Mouse (Mus musculus) megakaryocyte progenitor cell, adult 5-6 weeks (primary cell): ENCODE measurements around the gene Gja5. TPM values are rescaled to one million over a fixed set of nuclear protein-coding genes. Genes with fewer than 3 reads are reported as not detected.

Source experiments
- ATAC-seq: replicated peaks from 2 replicates; pipeline ENCODE4 v1.8.0; 2016; ENCODE audit warnings: mild to moderate bottlenecking, moderate TSS enrichment, inconsistent platforms; ENCODE audit not compliant: poor library complexity
- total RNA-seq, 2 experiments: library from RNA; stranded (forward) in 1 of 2; stranded (reverse) in 1 of 2; fragments of 157-497, 149-512 nt in 1 of 2; fragments of 200-1000 nt in 1 of 2; gene quantifications; 2 replicates each; pipeline versions ENCODE4 v1.2.3 to v1.2.4; 2015 to 2017

The Gja5 gene
- total RNA-seq (2015) (0.17 TPM in 1 of 2 replicates, not detected in the other), total RNA-seq (2017) (not detected in 2 replicates)

DNA sequence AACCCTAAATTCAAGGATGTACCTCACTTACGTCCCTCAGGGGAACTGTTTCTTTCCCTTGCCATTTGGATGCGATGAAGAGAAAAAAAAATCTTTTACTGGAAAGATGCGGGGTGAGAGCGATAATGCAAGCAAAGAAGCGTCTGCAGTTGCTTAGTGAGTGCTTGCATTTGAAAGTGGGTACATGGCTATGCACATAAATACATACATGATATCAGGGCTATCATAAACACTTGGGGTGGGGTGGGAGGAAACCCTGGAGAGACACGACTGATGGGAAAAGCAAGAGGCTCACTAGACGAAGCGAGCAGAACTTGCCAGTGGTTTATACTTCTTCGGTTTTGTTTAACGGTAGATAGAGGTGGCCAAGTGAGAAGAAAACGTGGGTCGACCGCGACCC, at the start of gene Gja5:
Gene Gja5 (plus strand): TSS at position 301 of the 400 bp plus-strand sequence.
- no peak for ATAC-seq

DNA sequence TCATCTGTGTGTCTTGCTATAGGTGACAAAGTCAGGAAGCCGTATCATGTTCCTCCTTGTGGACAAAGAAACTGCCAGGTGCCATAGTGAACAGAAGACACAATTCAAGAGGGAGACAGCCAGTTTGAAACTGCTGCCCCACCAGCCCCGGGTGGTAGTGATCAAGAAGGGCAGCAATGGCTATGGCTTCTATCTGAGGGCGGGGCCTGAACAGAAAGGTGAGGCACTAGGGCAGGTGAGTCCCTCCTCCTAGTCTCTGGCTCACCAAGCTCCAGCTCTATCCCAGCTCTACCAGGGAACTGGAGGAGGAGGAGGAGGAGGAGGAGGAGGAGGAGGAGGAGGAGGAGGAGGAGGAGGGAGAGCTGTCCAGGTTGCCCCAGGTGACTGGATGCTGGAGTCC, 48.7 kb upstream of the Gja5 start:
- ATAC-seq = no peak

DNA sequence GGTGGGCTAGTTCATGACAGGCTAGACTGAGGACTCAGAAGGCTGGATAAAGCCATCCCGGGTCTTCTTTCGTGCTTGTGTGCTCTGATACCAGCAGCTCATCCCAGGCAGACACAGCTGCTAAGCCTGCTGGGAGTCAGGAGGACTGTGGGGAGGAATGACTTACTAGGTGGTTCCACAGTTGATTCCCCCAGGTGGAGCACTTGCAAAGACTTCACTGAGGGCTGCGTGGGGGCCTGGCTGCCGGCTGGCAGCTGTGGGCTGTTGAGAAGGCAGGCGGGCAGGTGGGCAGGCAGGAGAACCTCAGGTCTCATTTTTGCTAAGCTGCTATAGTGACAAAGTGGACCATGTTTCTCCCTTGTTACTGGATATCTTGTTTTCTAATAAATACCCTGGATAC, 44.0 kb upstream of the Gja5 start:
- no peak for ATAC-seq

DNA sequence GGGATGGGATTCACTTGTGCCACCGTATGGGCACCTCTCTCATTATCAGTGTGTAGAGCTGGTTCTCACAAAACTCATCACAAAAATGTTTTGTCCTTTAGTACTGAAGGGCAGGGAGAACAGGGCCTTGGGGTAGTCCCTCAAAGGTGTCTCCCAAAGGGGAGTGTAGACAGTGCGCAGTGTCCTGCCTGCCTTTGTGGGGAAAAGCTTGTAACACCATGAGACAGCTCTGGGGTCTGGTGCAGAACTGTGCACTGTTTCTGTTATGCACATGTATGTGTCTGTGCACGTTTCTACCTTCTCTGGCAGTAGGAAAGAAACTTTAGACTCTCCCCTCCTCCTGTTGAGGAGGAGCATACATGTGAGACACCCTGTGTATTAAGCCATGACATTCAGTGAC, 36.6 kb upstream of the Gja5 start:
- no peak for ATAC-seq

DNA sequence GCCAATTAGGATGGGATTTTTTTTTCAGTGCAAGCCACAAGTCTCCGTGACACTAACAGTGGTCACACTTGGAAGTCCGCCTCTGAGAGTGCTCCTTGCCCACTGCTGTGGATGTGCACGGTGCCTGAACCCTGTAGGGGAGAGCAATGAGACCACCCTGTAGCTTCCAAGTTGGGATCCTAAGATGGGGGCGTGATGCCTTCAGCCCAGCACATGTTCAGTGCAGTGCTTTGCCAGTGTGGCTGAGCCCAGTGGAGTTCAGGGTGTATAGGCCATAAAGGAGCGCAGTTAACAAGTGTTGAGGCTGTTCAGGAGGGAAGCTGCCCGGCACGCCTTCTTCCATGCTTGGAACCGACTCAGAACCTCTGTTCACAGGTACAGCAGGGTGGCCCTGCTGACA, 35.9 kb upstream of the Gja5 start:
- no peak for ATAC-seq

DNA sequence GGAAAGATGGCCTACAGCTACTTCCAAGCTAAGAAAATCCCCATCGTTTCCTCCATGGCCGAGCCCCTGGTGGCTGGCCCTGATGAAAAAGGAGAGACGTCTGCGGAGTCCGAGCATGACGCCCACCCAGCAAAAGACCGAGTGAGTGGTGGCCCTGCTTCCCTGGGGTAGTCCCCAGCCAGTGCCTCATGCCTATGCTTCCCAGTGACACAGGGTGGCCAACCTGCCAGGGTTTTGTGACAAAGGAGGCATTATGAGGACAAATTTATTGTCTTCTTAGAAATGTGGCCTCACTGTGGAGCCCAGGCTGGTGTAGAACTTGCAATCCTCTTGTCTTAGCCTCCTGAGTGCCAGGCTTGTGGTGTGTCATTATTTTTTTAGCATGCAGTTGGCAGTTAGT, 35.4 kb upstream of the Gja5 start:
- ATAC-seq = no peak

DNA sequence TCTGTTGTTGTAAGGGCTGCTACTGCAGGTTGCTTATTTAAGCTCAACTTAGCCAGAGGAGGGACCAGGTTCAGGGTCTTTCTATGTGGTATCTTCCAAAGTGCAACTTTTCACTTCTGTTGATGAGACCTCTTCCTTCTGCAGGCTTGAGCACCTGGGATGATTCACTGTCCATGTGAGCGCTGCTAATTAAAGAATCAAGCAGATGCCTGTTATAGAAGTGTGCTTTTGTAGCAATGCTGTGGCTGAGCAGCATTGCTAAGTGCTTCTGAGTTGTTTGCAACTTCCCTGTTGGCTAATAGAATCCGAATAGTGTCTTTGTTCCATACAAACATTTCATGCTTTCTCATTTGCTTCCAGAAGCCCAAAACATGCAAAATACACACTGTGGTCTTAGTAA, 34.2 kb upstream of the Gja5 start:
- no peak for ATAC-seq

DNA sequence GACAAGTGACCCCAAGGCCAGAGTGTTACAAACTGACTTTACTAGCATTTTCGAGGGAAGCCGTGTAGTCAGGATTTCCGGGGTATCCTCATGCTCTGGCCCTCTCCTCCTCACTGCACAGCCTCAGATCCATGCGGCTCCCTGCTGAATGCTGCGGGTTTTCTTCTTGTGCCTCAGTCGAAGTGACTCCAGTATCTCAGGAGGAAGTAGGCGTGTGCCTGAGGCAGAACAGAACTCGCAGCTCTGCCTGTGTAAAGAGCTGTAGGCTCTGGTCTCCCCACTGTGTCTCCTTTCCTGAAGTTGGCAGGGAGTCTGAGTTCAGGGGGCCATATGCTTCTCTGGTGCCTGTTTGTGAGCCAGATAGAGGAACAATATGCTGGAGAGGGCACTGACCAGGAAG, 33.4 kb upstream of the Gja5 start:
- ATAC-seq = no peak

DNA sequence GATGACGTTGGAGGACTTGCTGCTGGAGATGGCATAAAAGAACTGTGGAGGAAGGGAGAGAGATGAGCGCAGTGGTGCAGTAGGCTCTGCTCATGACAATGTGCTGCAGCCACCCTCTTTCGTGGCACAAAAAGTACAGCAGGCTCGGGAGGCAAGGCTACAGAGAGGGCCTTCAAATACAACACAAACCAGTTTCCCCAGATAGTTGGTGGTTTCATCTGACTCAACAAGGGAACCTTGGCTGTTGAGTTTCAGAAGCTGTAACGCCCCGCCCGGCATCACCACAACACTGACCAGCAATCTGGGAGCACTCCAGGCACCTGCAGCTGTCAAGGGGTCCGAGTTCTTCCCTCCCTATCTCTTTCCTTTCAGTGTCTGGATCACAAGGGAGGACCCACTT, 32.0 kb upstream of the Gja5 start:
- no peak for ATAC-seq

DNA sequence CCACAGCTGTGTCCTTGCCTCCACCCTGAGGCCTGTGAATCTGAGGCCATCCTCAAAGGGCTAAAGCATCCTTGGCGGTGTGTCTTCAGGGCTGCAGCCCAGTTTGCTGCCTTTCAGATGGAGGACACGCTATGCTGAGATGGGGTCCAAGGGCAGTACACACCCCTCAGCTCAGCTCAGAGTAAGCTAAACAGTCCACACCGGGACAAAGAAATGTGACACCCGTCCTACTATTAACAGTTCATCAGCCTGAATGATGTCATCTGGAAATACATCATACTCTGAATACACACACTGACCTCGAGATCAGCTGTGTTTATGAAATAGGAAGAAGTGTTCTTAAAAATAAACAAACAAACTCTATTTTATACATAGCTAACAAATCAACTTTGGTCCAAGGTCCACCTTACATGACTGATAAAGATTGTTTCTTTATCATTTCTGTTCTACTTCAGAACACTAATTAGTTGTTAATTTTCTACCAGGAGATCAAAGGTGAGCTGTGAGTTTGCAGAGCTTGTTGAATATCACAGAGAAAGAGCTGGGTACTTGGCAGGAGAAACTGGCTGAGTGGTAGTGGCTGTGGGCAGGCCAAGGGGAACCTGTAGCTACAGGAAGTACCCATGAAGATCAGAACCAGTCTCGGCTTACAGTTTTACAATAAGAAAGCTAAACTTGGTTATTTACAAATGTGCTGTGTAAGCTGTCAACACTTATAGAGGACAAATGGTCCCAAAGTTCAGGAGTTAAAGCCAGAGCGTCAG, 29.5 kb upstream of the Gja5 start:
- no peak for ATAC-seq

DNA sequence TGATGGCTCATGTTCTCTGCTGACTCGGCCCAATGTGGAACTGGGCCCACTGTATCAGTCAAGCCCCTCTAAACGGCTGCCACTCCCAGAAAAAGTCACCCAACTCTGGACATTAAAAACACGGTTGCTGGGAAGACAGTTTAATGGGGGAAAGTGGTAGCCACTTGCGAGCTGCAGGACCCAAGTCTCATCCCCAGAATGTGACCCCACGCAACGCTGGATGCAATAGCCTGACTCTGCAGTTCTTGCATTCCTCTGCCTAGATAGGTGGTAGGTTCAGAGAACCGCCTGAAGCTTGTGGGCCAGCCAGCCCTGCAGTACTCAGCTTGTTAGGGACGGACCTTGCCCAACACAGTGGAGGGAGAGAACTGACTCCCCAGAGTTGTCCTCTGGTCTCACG, 25.0 kb upstream of the Gja5 start:
- ATAC-seq = no peak

DNA sequence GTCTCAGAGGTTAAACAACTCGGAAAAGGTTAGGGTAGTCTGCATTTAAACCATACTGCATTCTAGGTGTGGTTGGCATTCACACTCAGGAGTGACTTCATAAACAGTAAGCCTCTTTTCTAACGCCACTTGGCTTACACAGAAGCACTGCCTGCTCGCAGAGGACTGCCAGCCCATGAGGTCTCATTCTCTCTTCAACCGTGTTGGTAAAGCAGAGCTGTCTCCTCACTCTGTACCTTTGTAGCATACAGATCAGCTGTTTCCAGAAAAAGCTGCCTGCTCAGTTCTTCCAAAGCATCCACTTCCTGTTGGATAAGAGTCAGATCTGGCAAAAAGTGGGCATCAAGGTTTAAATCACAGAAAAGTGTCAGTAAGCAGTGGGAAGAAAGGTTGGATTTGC, 24.1 kb upstream of the Gja5 start:
- ATAC-seq = no peak

DNA sequence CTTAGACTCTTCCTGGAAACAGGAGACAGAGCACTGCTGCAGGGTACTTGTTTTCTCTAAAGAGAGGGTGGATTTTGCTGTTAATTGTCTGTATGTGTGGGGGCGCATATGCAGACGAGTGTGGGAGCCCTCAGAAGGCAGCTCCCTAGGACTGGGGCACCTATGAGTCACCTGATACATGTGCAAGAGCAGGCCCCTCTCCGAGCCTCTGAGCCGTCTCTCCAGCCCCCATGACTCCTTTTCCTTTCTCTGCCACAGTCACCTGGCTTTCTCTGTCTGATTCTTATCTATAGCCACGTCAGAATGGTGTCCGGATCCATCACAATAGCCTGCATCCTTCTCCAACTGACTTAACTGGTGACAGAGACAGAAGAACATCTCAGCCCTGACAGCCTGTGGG, 22.9 kb upstream of the Gja5 start:
- ATAC-seq = no peak

DNA sequence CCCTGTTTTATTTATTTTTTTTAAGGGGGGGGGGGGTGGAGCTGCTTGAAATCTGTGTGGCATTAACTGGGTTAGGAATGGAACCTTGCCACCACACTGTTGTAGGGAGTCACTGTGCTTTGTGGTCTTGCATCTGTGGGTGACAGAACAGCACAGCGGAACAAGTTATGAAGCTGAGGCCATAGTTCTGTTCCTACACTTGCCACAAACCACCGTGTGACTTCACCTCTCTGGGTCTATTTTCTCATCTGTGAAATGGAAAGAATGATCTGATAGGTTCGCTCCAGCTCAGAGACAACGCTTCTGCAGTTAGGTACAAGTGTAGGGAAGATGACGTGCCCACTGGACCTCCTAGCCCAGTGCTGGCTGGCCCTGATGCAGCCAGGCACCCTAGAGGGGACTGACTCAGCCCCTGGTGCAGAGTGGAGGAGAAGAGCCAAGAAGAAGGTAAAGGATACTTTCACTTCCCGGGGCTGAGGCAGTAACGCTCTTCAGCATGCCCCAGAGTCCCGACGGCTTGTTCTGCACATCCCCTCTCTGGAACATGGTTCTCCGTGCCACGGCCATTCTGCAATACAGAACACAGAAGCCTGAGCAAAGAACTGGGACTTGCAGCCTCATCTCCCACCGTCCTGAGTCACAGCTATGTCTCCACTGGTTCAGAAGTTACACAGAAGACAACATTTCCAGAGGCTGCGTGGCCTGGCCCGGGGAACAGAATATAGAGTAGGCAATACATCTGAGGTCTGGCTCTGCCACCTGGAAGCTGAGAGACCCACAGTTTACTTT, 22.2 kb upstream of the Gja5 start:
- no peak for ATAC-seq

DNA sequence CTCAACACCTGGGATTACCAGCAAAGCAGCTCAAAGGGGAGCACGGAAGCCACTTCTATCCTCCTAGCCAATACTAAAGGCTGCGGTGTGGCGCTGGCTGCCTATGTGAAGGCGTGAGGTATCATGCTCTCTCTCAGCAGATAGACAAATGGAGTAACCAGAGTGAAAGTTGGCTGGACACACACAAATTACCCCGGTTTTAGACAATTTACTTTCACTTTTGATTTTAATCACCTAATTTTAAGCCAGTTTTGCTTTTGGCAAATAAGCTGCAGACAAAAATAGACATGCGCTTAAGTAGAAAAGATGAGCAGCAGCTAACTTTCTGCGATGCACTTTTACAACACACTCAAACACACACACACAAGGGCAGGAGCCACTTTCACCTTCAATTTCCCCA, 20.8 kb upstream of the Gja5 start:
- no peak for ATAC-seq

DNA sequence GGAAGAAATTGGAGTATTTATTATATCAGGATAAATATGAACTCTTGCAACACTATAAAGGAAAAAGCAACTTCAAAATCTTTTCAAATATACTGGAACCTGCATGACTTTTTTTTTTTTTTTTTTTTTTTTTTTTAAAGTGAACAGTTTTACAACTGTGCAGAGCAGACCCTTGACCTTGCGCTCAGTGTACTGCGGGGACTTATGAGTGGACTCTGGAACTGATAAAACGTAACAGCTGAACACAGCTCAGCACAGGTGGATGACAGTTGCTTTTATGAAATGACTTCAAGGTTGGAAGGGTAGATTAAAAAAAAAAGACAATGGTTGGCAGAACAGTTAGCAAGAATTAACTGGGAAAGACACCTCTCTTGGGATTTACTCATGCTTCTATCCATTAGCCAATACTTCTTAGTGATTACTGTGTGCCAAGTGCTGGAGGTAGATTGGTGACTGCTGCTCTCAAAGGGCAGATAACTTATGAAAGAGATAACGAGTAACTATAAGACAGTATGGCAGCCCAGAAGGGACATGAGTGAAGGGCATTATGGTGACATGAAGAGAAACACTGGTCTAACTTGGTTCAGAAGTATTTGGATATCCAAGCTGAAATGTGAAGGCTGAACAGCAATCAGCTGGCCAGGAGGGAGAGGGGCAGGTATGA, 2.0 kb upstream of the Gja5 start:
- no peak for ATAC-seq

DNA sequence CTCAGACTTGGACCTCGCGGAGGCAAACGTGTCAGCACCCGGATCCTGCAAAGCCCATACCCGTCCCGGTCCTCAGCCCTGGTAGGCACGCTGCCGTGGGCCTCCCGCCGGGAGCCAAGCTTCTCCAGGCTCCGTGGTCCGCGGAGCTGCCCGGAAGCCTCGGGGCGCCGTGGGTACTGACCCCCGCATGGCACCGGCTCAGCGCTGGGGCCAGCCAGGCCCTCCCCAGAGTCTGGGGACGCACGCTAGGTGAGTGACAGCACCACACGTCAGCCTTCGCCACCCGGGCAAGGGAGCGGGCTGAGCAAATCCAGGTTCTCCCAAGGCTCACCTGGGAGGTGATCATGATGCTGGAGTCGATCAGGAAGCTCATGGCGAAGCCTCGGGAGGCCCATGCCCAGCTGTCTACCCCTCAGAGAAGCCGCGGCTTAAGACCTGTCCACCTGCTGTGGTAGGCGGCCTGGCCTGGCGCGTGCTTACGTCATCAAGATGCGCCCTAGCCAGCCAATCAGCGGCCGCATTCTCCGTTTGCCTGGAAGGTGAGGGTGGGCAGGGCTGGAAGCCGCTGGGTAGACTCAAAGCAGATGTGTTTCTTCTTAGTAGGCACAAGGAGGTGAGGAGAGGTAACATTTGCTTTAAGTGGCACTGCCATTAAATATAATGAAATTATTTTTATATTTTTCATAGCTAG, 503 bp downstream of the Gja5 start, which contains the start of gene Gpr89:
Gene Gpr89 (minus strand): TSS at position 496 of the 691 bp plus-strand sequence.
- peak; percentile 98 for ATAC-seq

DNA sequence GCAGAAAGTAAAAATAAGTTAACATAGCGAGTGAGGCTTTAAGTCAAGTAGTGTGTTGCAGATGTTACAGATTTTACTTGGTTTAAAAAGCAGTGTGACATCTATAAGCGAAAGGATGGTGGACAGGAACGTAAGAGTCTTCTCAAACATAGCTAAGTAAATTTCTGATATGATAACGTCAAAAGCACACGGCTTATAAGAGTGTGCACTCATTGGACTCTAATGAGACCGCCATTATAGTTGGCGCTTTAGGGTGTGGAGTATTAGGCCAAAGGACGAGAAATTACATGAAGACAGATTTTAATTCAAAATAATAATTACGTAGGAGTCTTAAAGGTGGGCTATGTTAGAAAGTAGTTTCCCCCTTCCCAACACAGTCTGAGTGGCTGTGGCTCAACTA, 1.1 kb downstream of the Gja5 start:
- no peak for ATAC-seq

DNA sequence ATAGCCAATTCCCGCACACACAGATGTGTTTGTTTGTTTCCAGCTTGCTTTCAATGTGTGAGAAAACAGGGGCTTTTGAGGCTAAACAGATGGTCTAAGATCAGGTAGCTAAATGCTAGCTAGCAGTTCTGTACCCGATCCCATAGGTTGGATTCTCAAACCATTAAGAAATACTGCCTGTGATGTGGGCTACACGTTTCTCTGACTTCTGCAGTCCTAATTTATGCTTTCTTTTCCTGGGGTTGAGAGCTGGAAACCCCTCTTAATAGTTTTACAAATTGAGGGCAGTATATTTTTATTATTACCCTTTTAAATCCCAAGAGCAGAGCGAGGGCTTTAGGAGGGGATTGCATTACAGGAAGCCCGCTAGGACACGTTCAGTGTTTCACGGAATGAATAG, 16.5 kb downstream of the Gja5 start:
- ATAC-seq = no peak

DNA sequence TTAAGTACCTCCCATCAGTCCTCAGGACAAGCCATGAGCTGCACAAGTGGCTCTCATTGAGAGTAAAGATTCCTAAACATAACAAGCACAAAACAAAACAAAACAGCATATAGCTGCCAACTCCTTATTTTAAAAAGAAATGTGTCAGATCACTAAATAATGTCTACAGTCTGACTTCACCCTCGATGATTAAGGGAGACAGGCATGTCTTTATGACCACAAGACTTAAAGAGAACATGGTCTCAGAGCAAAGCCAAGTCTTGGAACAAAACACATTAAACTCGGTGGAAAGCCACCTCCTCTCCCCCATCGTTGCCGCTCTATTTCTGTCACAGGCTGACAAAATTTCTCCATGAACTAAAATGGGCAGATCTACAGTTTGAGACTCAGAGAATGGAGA, 20.1 kb downstream of the Gja5 start:
- ATAC-seq = no peak

DNA sequence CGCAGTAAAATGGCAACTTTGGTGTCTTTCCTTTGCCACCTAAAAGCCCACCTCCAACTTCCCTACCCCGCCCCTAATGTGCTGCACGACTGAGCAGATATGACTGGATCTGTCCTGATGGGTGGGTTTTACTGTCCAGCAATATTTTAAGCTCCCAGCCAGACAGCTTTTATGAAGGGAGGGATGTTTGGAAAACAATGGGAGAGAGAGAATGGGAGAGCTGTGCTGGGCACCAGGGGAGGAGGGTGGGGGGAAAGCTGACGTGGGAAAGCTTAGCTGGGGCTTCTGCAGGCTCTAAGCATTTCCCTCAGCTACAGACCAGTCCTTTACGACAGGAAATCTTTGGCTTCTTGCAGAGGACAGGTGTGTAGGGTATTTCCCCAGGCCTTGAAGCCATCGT, 21.4 kb downstream of the Gja5 start, which contains the start of gene Gja8:
Gene Gja8 (minus strand): TSS at position 101 of the 400 bp plus-strand sequence.
- no peak for ATAC-seq
